Mouse (Mus musculus) G1E-ER4 (cell line): ENCODE measurements around the gene Amdhd1. TPM values are rescaled to one million over a fixed set of nuclear protein-coding genes. Genes with fewer than 3 reads are reported as not detected.

ENCODE experiments used
- GATA1 ChIP-seq: IDR thresholded peaks from one replicate; pipeline ENCODE4 v1.8.0; 2012; ENCODE audit warnings: low read length, inconsistent platforms
- polyA plus RNA-seq: library from polyadenylated mRNA; stranded (reverse); fragments of >175 nt; gene quantifications from 2 replicates; pipeline ENCODE4 v1.2.3, GENCODE M21; 2012

The Amdhd1 gene
- polyA plus RNA-seq, 1 experiment = not detected

- TF ChIP-seq GATA1 = no peak
Measured at GRCm38 (mm10) chr10:93544172-93544571, 4.3 kb upstream of the Amdhd1 start.

GRCm38 (mm10) chr10:93543176-93543575, 3.3 kb upstream of the Amdhd1 start:
- no peak for TF ChIP-seq GATA1

GRCm38 (mm10) chr10:93542356-93542755, 2.5 kb upstream of the Amdhd1 start:
- no peak for TF ChIP-seq GATA1

GRCm38 (mm10) chr10:93541585-93541984, 1.8 kb upstream of the Amdhd1 start:
- no peak for TF ChIP-seq GATA1

- no peak for TF ChIP-seq GATA1
Measured at GRCm38 (mm10) chr10:93540431-93541210, 788 bp upstream of the Amdhd1 start, which contains the start of gene Ccdc38. Gene Ccdc38 (plus strand): TSS chr10:93540632.

- TF ChIP-seq GATA1 = no peak
Measured at GRCm38 (mm10) chr10:93538818-93539217, 1.0 kb downstream of the Amdhd1 start.

GRCm38 (mm10) chr10:93538287-93538686, 1.5 kb downstream of the Amdhd1 start:
- no peak for TF ChIP-seq GATA1

GRCm38 (mm10) chr10:93525329-93525728, 14.5 kb downstream of the Amdhd1 start:
- no peak for TF ChIP-seq GATA1

GRCm38 (mm10) chr10:93520994-93521393, 18.8 kb downstream of the Amdhd1 start:
- no peak for TF ChIP-seq GATA1

- no peak for TF ChIP-seq GATA1
Measured at GRCm38 (mm10) chr10:93519756-93520155, 20.1 kb downstream of the Amdhd1 start.

- TF ChIP-seq GATA1 = no peak
Measured at GRCm38 (mm10) chr10:93519159-93519558, 20.7 kb downstream of the Amdhd1 start.

GRCm38 (mm10) chr10:93518620-93519019, 21.2 kb downstream of the Amdhd1 start:
- TF ChIP-seq GATA1 = no peak

- no peak for TF ChIP-seq GATA1
Measured at GRCm38 (mm10) chr10:93518186-93518585, 21.6 kb downstream of the Amdhd1 start.

GRCm38 (mm10) chr10:93517754-93518153, 22.1 kb downstream of the Amdhd1 start:
- no peak for TF ChIP-seq GATA1

GRCm38 (mm10) chr10:93515927-93516326, 23.9 kb downstream of the Amdhd1 start:
- no peak for TF ChIP-seq GATA1

- no peak for TF ChIP-seq GATA1
Measured at GRCm38 (mm10) chr10:93515419-93515818, 24.4 kb downstream of the Amdhd1 start.

- no peak for TF ChIP-seq GATA1
Measured at GRCm38 (mm10) chr10:93509532-93510153, 30.2 kb downstream of the Amdhd1 start.
